Mouse (Mus musculus) bone marrow, adult 2 months (tissue): ENCODE results near the gene Ucp3. TPM values are rescaled to one million over a fixed set of nuclear protein-coding genes. Genes with fewer than 3 reads are reported as not detected.

ENCODE experiments used
- H3K27ac ChIP-seq: fragments of 200-500 bp; 2 replicates; pipeline ENCODE4 v1.5.1; 2012; ENCODE audit warnings: low read depth, mild to moderate bottlenecking, control low read depth, inconsistent platforms, low read length; ENCODE audit not compliant: control insufficient read depth, poor library complexity, insufficient read depth
- H3K4me1 ChIP-seq: fragments of 200-500 bp; 2 replicates; pipeline ENCODE4 v1.6.1; 2011; ENCODE audit warnings: low read length; ENCODE audit not compliant: control insufficient read depth, insufficient read depth
- H3K4me3 ChIP-seq: fragments of 200-500 bp; replicated peaks from 2 replicates; pipeline ENCODE3; 2011; ENCODE audit warnings: mild to moderate bottlenecking, low read depth, low read length, control low read depth; ENCODE audit not compliant: control insufficient read depth
- CTCF ChIP-seq: fragments of 200-500 bp; IDR thresholded peaks from 2 replicates; pipeline ENCODE4 v1.5.1; 2011; ENCODE audit warnings: low read length, control low read depth; ENCODE audit not compliant: control insufficient read depth, insufficient read depth
- POLR2A ChIP-seq: fragments of 200-500 bp; IDR thresholded peaks from 2 replicates; pipeline ENCODE4 v1.6.1; 2011; ENCODE audit warnings: low read depth, mild to moderate bottlenecking, control low read depth, low read length, borderline replicate concordance; ENCODE audit not compliant: control insufficient read depth
- WGBS: fragments of 180-500 bp; shearing (Covaris S2); methylation state at CpG from one replicate; pipeline ENCODE4 v1.1.7; 2018; 5-methylcytosine and 5-hydroxymethylcytosine counted together
- polyA plus RNA-seq: library from polyadenylated mRNA; stranded (reverse); fragments of >200 nt; gene quantifications from 2 replicates; pipeline ENCODE4 v1.2.4, GENCODE M21; 2011; ENCODE audit warnings: low replicate concordance; ENCODE audit not compliant: missing spikeins, insufficient read depth, insufficient read length

The Ucp3 gene
- polyA plus RNA-seq, result 0.77 TPM in 1 of 2 replicates, not detected in the other

DNA sequence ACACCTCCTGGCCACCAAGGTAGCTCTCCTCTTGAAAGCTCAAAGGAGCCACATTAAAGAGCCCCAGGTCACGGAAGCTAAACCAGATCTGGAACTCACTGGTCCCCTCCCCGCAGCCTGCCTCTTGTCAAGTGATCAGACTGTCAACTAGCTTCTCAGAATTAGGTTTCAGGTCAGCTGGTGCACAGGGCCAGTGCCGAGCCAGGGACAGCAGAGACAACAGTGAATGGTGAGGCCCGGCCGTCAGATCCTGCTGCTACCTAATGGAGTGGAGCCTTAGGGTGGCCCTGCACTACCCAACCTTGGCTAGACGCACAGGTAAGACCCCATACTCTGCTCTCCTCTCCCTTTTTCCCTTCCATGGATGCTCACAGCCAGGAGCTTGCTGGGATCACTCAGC lies at the start of gene Ucp3:
Gene Ucp3, plus strand, starts transcription at position 214 of the 400 bp plus-strand sequence.
- Histone ChIP-seq H3K4me3 (no peak within 1 kb of the TSS), H3K27ac (no peak within 1 kb of the TSS; the same call in 1 of the 2 replicates)
- TF ChIP-seq POLR2A, result no peak
- TF ChIP-seq CTCF, result no peak

DNA sequence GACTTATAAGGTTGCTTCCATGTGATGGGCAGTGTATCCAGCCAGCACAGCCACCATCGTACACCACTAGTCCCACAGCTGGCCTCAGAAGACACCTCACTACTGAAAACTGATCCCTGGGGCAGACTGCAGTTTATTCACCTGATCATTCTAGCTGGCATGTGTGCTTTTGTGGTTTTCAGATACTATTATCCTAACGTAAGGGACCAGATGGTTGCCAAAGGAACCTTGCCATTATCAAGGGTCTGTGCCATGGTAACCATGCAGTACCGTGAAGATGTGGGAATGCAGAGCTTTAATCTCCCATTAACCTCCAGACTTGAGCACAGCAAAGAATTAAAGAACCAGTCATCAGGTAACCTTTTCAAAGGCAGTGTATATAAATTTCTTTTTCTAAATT lies 47.0 kb upstream of the Ucp3 start:
- Histone ChIP-seq H3K27ac (no peak overlapping the region), H3K4me3 (no peak overlapping the region), H3K4me1 (peaks cover 2% of the 10 kb centered on the region)
- TF ChIP-seq CTCF (no peak), POLR2A (no peak)
- 80% methylated on average over 3 of the region's 3 CpGs for whole genome bisulfite sequencing

More for the DNA sequence above, at the start of gene Ucp3:
- WGBS, result 81% methylated on average over 6 of the region's 6 CpGs
- H3K4me1 ChIP-seq, result no peaks in the 10 kb centered on the region; the same call in 1 of the 2 replicates

DNA sequence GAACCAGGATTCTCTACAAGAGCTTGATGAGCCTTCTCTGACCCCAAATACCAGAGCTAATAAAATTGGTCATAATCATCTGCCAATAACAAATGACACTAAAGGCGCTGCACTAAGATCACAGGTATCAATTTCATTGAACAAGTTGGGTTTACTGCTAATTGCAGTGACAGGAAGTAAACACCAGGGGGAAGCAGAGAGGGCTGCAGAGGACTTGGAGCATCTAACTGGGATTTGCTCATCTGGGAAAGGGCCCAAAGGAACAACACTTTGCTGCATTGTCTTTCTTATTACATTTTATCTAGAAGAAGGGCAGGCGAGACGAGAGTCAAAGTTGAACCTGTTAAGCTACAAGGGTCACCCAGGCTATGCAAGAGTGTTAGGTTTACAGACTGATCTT lies 43.7 kb upstream of the Ucp3 start:
- TF ChIP-seq POLR2A, result no peak
- peak; percentile 64 for TF ChIP-seq CTCF
- peaks cover 2% of the 10 kb centered on the region for H3K4me1 ChIP-seq
- H3K27ac ChIP-seq, result no peak overlapping the region
- WGBS, result 72% methylated on average over 3 of the region's 3 CpGs
- H3K4me3 ChIP-seq, result no peak overlapping the region

DNA sequence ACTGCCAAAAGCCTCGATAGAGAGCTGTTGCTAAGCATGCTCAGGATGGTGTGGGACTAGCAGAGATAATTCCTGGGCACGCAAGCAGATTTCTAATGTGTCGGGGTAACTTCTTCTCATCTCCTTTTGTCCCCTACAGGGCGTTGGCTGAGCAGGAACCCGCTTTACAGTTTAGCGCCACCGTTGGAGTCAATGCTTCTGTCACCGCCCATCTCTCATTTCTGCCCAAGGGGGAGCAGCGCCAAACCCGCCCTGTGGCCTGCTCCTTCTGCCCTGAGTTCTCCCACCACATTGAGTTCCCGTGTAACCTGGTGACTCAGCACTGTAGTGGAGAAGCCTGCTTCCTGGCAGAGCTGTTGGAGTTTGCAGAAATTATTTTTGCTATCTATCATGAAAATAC lies 42.9 kb upstream of the Ucp3 start:
- TF ChIP-seq CTCF (peak; percentile 9; the same call in 1 of the 2 replicates), POLR2A (no peak)
- Histone ChIP-seq H3K4me3 (no peak overlapping the region), H3K27ac (peak overlapping the region; percentile 12; the same call in 1 of the 2 replicates), H3K4me1 (peaks cover 2% of the 10 kb centered on the region)
- 55% methylated on average over 11 of the region's 11 CpGs for WGBS

- Histone ChIP-seq H3K4me1 (peaks cover 2% of the 10 kb centered on the region), H3K27ac (peak overlapping the region; percentile 11; the same call in 1 of the 2 replicates), H3K4me3 (no peak overlapping the region)
- no peak for TF ChIP-seq POLR2A
- no peak for TF ChIP-seq CTCF
- WGBS, result 55% methylated on average over 5 of the region's 5 CpGs
These were observed 41.7 kb upstream of the Ucp3 start for GRCm38 (mm10) chr7:100431103-100431502.

GRCm38 (mm10) chr7:100433295-100433694 lies 39.5 kb upstream of the Ucp3 start:
- TF ChIP-seq POLR2A, result no peak
- TF ChIP-seq CTCF, result no peak
- Histone ChIP-seq H3K4me3 (no peak overlapping the region), H3K27ac (no peak overlapping the region), H3K4me1 (peaks cover 2% of the 10 kb centered on the region)
- WGBS, result 90% methylated on average over 6 of the region's 6 CpGs

DNA sequence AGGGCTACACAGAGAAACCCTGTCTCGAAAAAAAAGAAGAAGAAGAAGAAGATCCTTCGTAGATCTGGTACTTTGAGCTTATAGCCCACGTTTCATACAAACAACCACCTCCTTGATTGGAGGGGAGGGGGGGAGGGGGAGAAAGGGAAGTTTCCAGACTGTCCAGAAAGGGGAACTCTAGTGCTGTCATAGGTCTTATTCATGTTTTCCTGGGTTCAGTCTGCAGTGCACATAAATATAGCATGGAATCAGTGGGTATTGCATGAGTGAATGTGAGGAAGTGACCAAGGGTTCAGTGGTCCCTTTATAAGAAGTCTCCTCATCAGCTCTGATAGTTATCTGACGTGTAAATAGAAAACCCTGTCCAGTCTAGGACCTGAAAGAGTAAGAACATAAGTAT lies 29.1 kb upstream of the Ucp3 start:
- Histone ChIP-seq H3K4me3 (no peak overlapping the region), H3K4me1 (no peaks in the 10 kb centered on the region; the same call in 1 of the 2 replicates), H3K27ac (no peak overlapping the region)
- 19% methylated on average over 4 of the region's 4 CpGs for WGBS
- TF ChIP-seq POLR2A, result no peak

- no peaks in the 10 kb centered on the region; the same call in 1 of the 2 replicates for H3K4me1 ChIP-seq
- H3K4me3 ChIP-seq, result no peak overlapping the region
- H3K27ac ChIP-seq, result no peak overlapping the region
- TF ChIP-seq CTCF, result no peak
- no peak for TF ChIP-seq POLR2A
- WGBS, result 95% methylated on average over 5 of the region's 5 CpGs
These were observed 26.5 kb upstream of the Ucp3 start for GRCm38 (mm10) chr7:100446271-100446670.

DNA sequence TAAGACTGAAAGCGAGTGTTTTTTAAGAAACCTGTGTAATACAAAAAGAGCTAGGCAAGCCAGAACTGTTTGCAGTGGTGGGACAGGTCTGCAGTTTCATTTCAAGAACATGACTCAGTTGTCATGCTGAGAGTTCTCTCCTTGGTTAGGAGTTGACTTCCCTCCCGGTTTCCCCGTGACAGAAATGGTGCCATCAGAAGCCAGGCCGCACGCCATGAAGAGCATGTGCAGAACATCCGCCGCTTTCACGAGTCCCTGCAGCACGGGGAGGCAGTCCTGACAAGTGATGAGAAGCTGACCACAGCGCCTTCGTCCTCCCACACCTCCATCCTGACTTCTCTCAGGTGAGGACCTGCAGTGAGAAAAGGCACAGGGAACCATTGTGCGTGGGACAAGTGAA lies 24.3 kb upstream of the Ucp3 start:
- 90% methylated on average over 12 of the region's 12 CpGs for WGBS
- Histone ChIP-seq H3K4me3 (no peak overlapping the region), H3K4me1 (no peaks in the 10 kb centered on the region; the same call in 1 of the 2 replicates), H3K27ac (no peak overlapping the region)
- no peak for TF ChIP-seq POLR2A
- no peak for TF ChIP-seq CTCF
